ENCODE assay signal across 10 mouse cellular contexts in the genomic region with DNA sequence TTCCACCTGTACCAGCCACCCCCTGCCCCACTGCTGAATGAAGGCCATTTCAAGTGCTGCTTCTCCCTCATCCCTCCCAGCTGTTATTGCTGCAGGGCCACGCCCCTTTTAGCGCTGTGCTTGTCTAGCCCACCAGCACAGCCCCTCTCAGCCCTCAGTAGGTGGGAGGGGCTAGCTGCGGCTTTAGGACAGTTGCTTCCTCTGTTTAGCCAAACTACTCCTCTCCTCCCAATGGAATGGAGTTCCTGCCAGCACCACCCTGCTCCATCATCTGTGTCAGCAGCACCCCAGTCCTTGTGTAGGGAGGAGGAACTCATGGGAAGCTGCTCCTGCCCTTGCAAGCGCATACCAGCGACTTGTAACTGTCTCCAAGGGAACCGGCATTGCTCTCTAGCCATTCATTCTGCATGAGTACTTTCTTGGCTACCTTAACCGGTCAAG. TPM values are rescaled to one million over a fixed set of nuclear protein-coding genes. Genes with fewer than 3 reads are reported as not detected.
A peak's percentile ranks its signal among the peaks of the same experiment; 100 is the strongest.
DNase-seq lines count a peak whose midpoint lies in the region; ATAC-seq and TF ChIP-seq lines count a peak whose summit lies in the region.
"Had no signal": no experiment of that assay in that cellular context is flagged by ENCODE, and none has a peak within 500 bp of the region (broad histone marks: within the 10 kb centered on the region; RNA-seq: fewer than 3 reads in every experiment).

No protein-coding gene starts in this region.

- no peaks in the 10 kb centered on the region for H3K27me3 ChIP-seq in forebrain, embryonic 10.5 days (ENCODE audit: poor library complexity, severe bottlenecking)
- H3K27me3 ChIP-seq in kidney, postnatal 0 days (ENCODE audit: insufficient read depth, low read length), result no peaks in the 10 kb centered on the region

- no peak for TF ChIP-seq CTCF in kidney, postnatal 0 days (IDR thresholded peaks at IDR 0.05; ENCODE audit: low read depth)

- intact Hi-C loops in left cerebral cortex, postnatal 4 days (cut with DNase I), result no loop called here
- intact Hi-C loops in left cerebral cortex, postnatal 10 days (cut with DNase I), result no loop called here

- peaks cover 22% of the 10 kb centered on the region for H3K4me1 ChIP-seq in forebrain, embryonic 10.5 days
- peaks cover 3% of the 10 kb centered on the region; the same call in 1 of the 2 replicates for H3K4me1 ChIP-seq in kidney, postnatal 0 days (replicated peaks; ENCODE audit: insufficient read depth, low read length)

- peak overlapping the region; percentile 41 for H3K4me2 ChIP-seq in kidney, postnatal 0 days (ENCODE audit: low read length)

- H3K9me3 ChIP-seq in forebrain, embryonic 10.5 days, result peaks cover under 1% of the 10 kb centered on the region; the same call in 1 of the 2 replicates
- H3K9me3 ChIP-seq in kidney, postnatal 0 days (replicated peaks; ENCODE audit: low read length), result no peaks in the 10 kb centered on the region

- peak overlapping the region; percentile 53; the same call in 1 of the 2 replicates for H3K27ac ChIP-seq in forebrain, embryonic 10.5 days
- 0 out of 2 replicates have a peak overlapping the region, but pooled peaks have one; percentile 21 for H3K27ac ChIP-seq in kidney, postnatal 0 days
- H3K27ac ChIP-seq: gastrocnemius, adult 2 months had no signal

- peak overlapping the region; percentile 18; the same call in 1 of the 2 replicates for H3K4me3 ChIP-seq in forebrain, embryonic 10.5 days
- no peak overlapping the region for H3K4me3 ChIP-seq in kidney, postnatal 0 days (replicated peaks; ENCODE audit: low read depth, low read length)
- H3K4me3 ChIP-seq: gastrocnemius, adult 2 months had no signal

- WGBS in forebrain, embryonic 10.5 days, result 18% methylated on average over 7 of the region's 7 CpGs
- WGBS in kidney, postnatal 0 days, result 5% methylated on average over 7 of the region's 7 CpGs

- no peak overlapping the region for H3K9ac ChIP-seq in kidney, postnatal 0 days (ENCODE audit: low read depth, low read length)

- H3K36me3 ChIP-seq in forebrain, embryonic 10.5 days (replicated peaks), result peaks cover 39% of the 10 kb centered on the region
- no peaks in the 10 kb centered on the region for H3K36me3 ChIP-seq in kidney, postnatal 0 days (ENCODE audit: insufficient read depth, low read length)

- DNase-seq in left cerebral cortex, postnatal 4 days, result peak; percentile 60
- no peak for DNase-seq in left cerebral cortex, postnatal 10 days (ENCODE audit: extremely low spot score in 1 of 2, low spot score in 2 of 2)
- DNase-seq in forebrain, embryonic 10.5 days (ENCODE audit: extremely low spot score, low spot score), result peak; percentile 47
- DNase-seq in kidney, postnatal 0 days (ENCODE audit: low spot score), result peak; percentile 61
- DNase-seq in retina, postnatal 1 day, result peak; percentile 74
- no peak for DNase-seq in right cerebral cortex, adult 18-20 months
- no peak for DNase-seq in layer of hippocampus, postnatal 25 days (ENCODE audit: extremely low spot score in 1 of 2, low spot score in 1 of 2)
- no peak for DNase-seq in adrenal gland, postnatal 36 days
- DNase-seq: gastrocnemius, adult 2 months had no signal

- peak; percentile 74 for ATAC-seq in kidney, postnatal 0 days (replicated peaks; ENCODE audit: low FRiP score, low read depth)

RNA-seq across cellular contexts. Expression of a gene that starts 5.5 kb away (rescaled TPM):
- under 1 TPM in 1 of 2 experiments, not detected in 1; 0.24 TPM for total RNA-seq in left cerebral cortex, postnatal 4 days (2021)
- total RNA-seq in left cerebral cortex, postnatal 10 days (2021), result not detected
- polyA plus RNA-seq in forebrain, embryonic 10.5 days (2016; fragmentation: Nextera tagmentation; extraction: Ambion mirVana), result 0.10 and 0.11 TPM in 2 replicates
- polyA plus RNA-seq in kidney, postnatal 0 days (2015; fragmentation: Nextera tagmentation; extraction: Ambion mirVana), result 0.11 and 0.31 TPM in 2 replicates
- total RNA-seq in layer of hippocampus, postnatal 25 days (2021), result not detected
- total RNA-seq in adrenal gland, postnatal 36 days (2021), result not detected
- total RNA-seq: gastrocnemius, adult 2 months; neutrophil, adult 5-6 weeks had no signal

RNA-seq across cellular contexts. Expression of a gene that starts 18.6 kb away (rescaled TPM):
- total RNA-seq in left cerebral cortex, postnatal 4 days (2021), result 100 to 1,000 TPM; 666 to 687 TPM
- 100 to 1,000 TPM; 512 to 519 TPM for total RNA-seq in left cerebral cortex, postnatal 10 days (2021)
- polyA plus RNA-seq in forebrain, embryonic 10.5 days (2016; fragmentation: Nextera tagmentation; extraction: Ambion mirVana), result 62.1 and 62.5 TPM in 2 replicates
- 4.2 and 4.8 TPM in 2 replicates for polyA plus RNA-seq in kidney, postnatal 0 days (2015; fragmentation: Nextera tagmentation; extraction: Ambion mirVana)
- total RNA-seq in layer of hippocampus, postnatal 25 days (2021), result 100 to 1,000 TPM; 617 to 679 TPM
- total RNA-seq in adrenal gland, postnatal 36 days (2021), result 1 to 10 TPM; 2.6 to 4.3 TPM
- total RNA-seq: neutrophil, adult 5-6 weeks had no signal

RNA-seq across cellular contexts. Expression of a gene that starts 41.1 kb away (rescaled TPM):
- total RNA-seq in left cerebral cortex, postnatal 4 days (2021), result 10 to 100 TPM; 70.9 to 77.4 TPM
- total RNA-seq in left cerebral cortex, postnatal 10 days (2021), result 10 to 100 TPM; 83.1 to 87.6 TPM
- polyA plus RNA-seq in forebrain, embryonic 10.5 days (2016; fragmentation: Nextera tagmentation; extraction: Ambion mirVana), result 0.26 TPM in 1 of 2 replicates, not detected in the other
- not detected in 2 replicates for polyA plus RNA-seq in kidney, postnatal 0 days (2015; fragmentation: Nextera tagmentation; extraction: Ambion mirVana)
- 100 to 1,000 TPM in 1 of 2 experiments, 10 to 100 TPM in 1; 98.3 to 111 TPM for total RNA-seq in layer of hippocampus, postnatal 25 days (2021)
- 1 to 10 TPM in 1 of 2 experiments, under 1 TPM in 1; 0.23 to 1.2 TPM for total RNA-seq in adrenal gland, postnatal 36 days (2021)
- total RNA-seq: gastrocnemius, adult 2 months; neutrophil, adult 5-6 weeks had no signal

RNA-seq across cellular contexts. Expression of a gene that starts 45.4 kb away (rescaled TPM):
- 10 to 100 TPM; 32.1 to 33.6 TPM for total RNA-seq in left cerebral cortex, postnatal 4 days (2021)
- total RNA-seq in left cerebral cortex, postnatal 10 days (2021), result 10 to 100 TPM; 34.5 to 41.0 TPM
- 20.5 and 20.8 TPM in 2 replicates for polyA plus RNA-seq in forebrain, embryonic 10.5 days (2016; fragmentation: Nextera tagmentation; extraction: Ambion mirVana)
- 95.0 and 101 TPM in 2 replicates for polyA plus RNA-seq in kidney, postnatal 0 days (2015; fragmentation: Nextera tagmentation; extraction: Ambion mirVana)
- total RNA-seq in layer of hippocampus, postnatal 25 days (2021), result 10 to 100 TPM; 33.1 to 36.7 TPM
- 10 to 100 TPM; 59.1 to 68.1 TPM for total RNA-seq in adrenal gland, postnatal 36 days (2021)

RNA-seq across cellular contexts. Expression of a gene that starts 45.5 kb away (rescaled TPM):
- 1 to 10 TPM; 1.1 to 1.2 TPM for total RNA-seq in left cerebral cortex, postnatal 4 days (2021)
- total RNA-seq in left cerebral cortex, postnatal 10 days (2021), result 1 to 10 TPM in 1 of 2 experiments, under 1 TPM in 1; 0.69 to 2.4 TPM
- 3.7 and 4.3 TPM in 2 replicates for polyA plus RNA-seq in forebrain, embryonic 10.5 days (2016; fragmentation: Nextera tagmentation; extraction: Ambion mirVana)
- 7.4 and 8.4 TPM in 2 replicates for polyA plus RNA-seq in kidney, postnatal 0 days (2015; fragmentation: Nextera tagmentation; extraction: Ambion mirVana)
- total RNA-seq in layer of hippocampus, postnatal 25 days (2021), result under 1 TPM; 0.66 to 0.92 TPM
- 1 to 10 TPM in 1 of 2 experiments, under 1 TPM in 1; 0.59 to 1.1 TPM for total RNA-seq in adrenal gland, postnatal 36 days (2021)

Comparison
In these comparisons a context has a peak if more than half of its experiments do, and no peak if none do; other contexts are left out.
1. DNase-seq: peak in left cerebral cortex, postnatal 4 days (single experiment), forebrain, embryonic 10.5 days (single experiment), kidney, postnatal 0 days (single experiment) and retina, postnatal 1 day (single experiment); none in left cerebral cortex, postnatal 10 days (0 of 2), right cerebral cortex, adult 18-20 months (single experiment), layer of hippocampus, postnatal 25 days (0 of 2) and adrenal gland, postnatal 36 days (0 of 2).
2. RNA of a gene that starts 18.6 kb away (total RNA-seq): 666 to 687 TPM in left cerebral cortex, postnatal 4 days, 617 to 679 TPM in layer of hippocampus, postnatal 25 days and 512 to 519 TPM in left cerebral cortex, postnatal 10 days; 2.6 to 4.3 TPM in adrenal gland, postnatal 36 days; every median in the first group is over 10 times any median in the second.
3. RNA of a gene that starts 41.1 kb away (total RNA-seq): 98.3 to 111 TPM in layer of hippocampus, postnatal 25 days, 83.1 to 87.6 TPM in left cerebral cortex, postnatal 10 days and 70.9 to 77.4 TPM in left cerebral cortex, postnatal 4 days; 0.23 to 1.2 TPM in adrenal gland, postnatal 36 days; every median in the first group is over 10 times any median in the second.